21 mouse cellular contexts compared by ENCODE assay signal in the genomic region with DNA sequence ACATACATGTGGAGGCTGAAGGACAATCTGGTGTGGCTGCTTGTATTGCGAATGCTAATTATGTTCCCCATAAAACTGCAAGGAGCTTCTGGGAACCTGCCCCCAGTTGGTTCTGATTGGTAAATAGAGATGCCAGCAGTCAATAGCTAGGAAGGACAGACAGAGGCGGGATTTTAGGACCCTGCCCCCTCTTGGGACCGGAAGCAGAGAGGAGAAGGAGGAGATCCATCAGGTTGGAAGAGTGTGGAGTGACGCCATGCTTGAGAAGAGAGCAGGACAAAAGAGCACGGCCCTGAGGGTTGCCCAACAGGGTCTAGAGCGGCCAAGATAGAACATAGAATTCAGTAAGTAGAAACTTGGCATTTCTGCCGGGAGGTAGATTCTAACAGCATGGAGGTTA.
"Had no signal": no experiment of that assay in that cellular context is flagged by ENCODE, and none has a peak within 500 bp of the region (broad histone marks: within the 10 kb centered on the region; RNA-seq: fewer than 3 reads in every experiment).

No protein-coding gene starts in this region.

- ATAC-seq: liver, embryonic 12.5 days; midbrain, embryonic 15.5 days had no signal

- H3K4me1 ChIP-seq: liver, embryonic 12.5 days; liver, embryonic 15.5 days; lung, embryonic 15.5 days had no signal

- H3K27ac ChIP-seq: limb, embryonic 13.5 days; liver, embryonic 12.5 days; liver, embryonic 15.5 days; lung, embryonic 15.5 days; midbrain, embryonic 12.5 days; midbrain, embryonic 15.5 days; neural tube, embryonic 13.5 days had no signal

- H3K36me3 ChIP-seq: limb, embryonic 13.5 days; liver, embryonic 12.5 days; liver, embryonic 15.5 days; lung, embryonic 15.5 days; midbrain, embryonic 12.5 days; midbrain, embryonic 15.5 days; neural tube, embryonic 13.5 days had no signal

- H3K4me3 ChIP-seq: limb, embryonic 13.5 days; liver, embryonic 12.5 days; liver, embryonic 15.5 days; lung, embryonic 15.5 days; megakaryocyte, embryonic 14.5 days; midbrain, embryonic 12.5 days; midbrain, embryonic 15.5 days; neural tube, embryonic 13.5 days had no signal

- H3K9ac ChIP-seq: limb, embryonic 13.5 days; liver, embryonic 12.5 days; liver, embryonic 15.5 days; lung, embryonic 15.5 days; midbrain, embryonic 12.5 days; midbrain, embryonic 15.5 days; neural tube, embryonic 13.5 days had no signal

- DNase-seq: kidney, adult 18-20 months; kidney, adult 9 months; kidney, postnatal 14 days; left cerebral cortex, postnatal 4 days; liver; lung, adult 18-20 months; lung, postnatal 10 days; lung, postnatal 36 days; right cerebral cortex, adult 18-20 months; right cerebral cortex, postnatal 14 days; spleen, adult 18-20 months; thymus, adult 18-20 months; thymus, postnatal 36 days had no signal

- H3K9me3 ChIP-seq: limb, embryonic 13.5 days; liver, embryonic 12.5 days; liver, embryonic 15.5 days; lung, embryonic 15.5 days; midbrain, embryonic 12.5 days; midbrain, embryonic 15.5 days; neural tube, embryonic 13.5 days had no signal

- H3K4me2 ChIP-seq: limb, embryonic 13.5 days; liver, embryonic 12.5 days; liver, embryonic 15.5 days; lung, embryonic 15.5 days; midbrain, embryonic 12.5 days; midbrain, embryonic 15.5 days; neural tube, embryonic 13.5 days had no signal

- H3K27me3 ChIP-seq: limb, embryonic 13.5 days; lung, embryonic 15.5 days; midbrain, embryonic 12.5 days; midbrain, embryonic 15.5 days; neural tube, embryonic 13.5 days had no signal
